ENCODE assay signal across 8 mouse cellular contexts in the genomic region with DNA sequence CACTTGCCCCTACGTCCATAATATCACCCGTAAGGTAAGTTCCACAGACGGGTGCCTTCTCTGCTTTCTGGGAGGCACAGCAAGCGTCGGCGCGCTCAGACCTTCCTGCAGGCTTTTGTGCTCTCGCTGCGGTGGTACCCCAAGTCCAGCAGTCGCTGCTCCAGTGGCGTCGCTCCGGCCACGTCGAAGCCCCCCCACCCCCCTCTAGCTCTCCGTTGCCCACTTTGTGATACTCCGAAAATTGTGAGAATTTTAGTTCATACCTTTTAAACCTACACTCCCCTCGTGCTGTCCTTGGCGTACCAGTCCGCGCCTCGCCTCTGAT. TPM values are rescaled to one million over a fixed set of nuclear protein-coding genes. Genes with fewer than 3 reads are reported as not detected.
DNase-seq lines count a peak whose midpoint lies in the region; ATAC-seq and TF ChIP-seq lines count a peak whose summit lies in the region.

No protein-coding gene starts in this region.

- no peak for TF ChIP-seq CTCF in kidney, postnatal 0 days (IDR thresholded peaks at IDR 0.05; ENCODE audit: low read depth)
- no peak for TF ChIP-seq CTCF in cortical plate, adult 2 months (IDR thresholded peaks at IDR 0.05; ENCODE audit: extremely low read depth, insufficient read depth, low read length)

- H3K36me3 ChIP-seq in kidney, postnatal 0 days (ENCODE audit: insufficient read depth, low read length) = peaks cover 11% of the 10 kb centered on the region
- H3K36me3 ChIP-seq in hindbrain, embryonic 16.5 days (ENCODE audit: control insufficient read depth, insufficient read depth, low read length) = peaks cover 11% of the 10 kb centered on the region
- H3K36me3 ChIP-seq in midbrain, embryonic 16.5 days (ENCODE audit: control insufficient read depth, insufficient read depth, low read length) = peaks cover 5% of the 10 kb centered on the region

- peak overlapping the region; percentile 73 for H3K9ac ChIP-seq in kidney, postnatal 0 days (ENCODE audit: low read depth, low read length)
- peak overlapping the region; percentile 80 for H3K9ac ChIP-seq in hindbrain, embryonic 16.5 days (ENCODE audit: low read depth, low read length)
- H3K9ac ChIP-seq in midbrain, embryonic 16.5 days (ENCODE audit: low read depth, low read length) = peak overlapping the region; percentile 85

- no peak for TF ChIP-seq POLR2A in cortical plate, adult 2 months (IDR thresholded peaks at IDR 0.05; ENCODE audit: extremely low read depth, insufficient read depth, low read length)

- H3K27me3 ChIP-seq in kidney, postnatal 0 days (ENCODE audit: insufficient read depth, low read length) = no peaks in the 10 kb centered on the region
- no peaks in the 10 kb centered on the region for H3K27me3 ChIP-seq in hindbrain, embryonic 16.5 days (replicated peaks; ENCODE audit: control insufficient read depth, insufficient read depth, low read length)
- H3K27me3 ChIP-seq in midbrain, embryonic 16.5 days (ENCODE audit: control insufficient read depth, insufficient read depth, low read depth, low read length) = no peaks in the 10 kb centered on the region

- H3K4me2 ChIP-seq in kidney, postnatal 0 days (ENCODE audit: low read length) = peak overlapping the region; percentile 90
- H3K4me2 ChIP-seq in hindbrain, embryonic 16.5 days (ENCODE audit: low read length) = peak overlapping the region; percentile 90
- peak overlapping the region; percentile 67 for H3K4me2 ChIP-seq in midbrain, embryonic 16.5 days (ENCODE audit: low read length)

- peak overlapping the region; percentile 60; the same call in 1 of the 2 replicates for H3K27ac ChIP-seq in kidney, postnatal 0 days
- 0 out of 2 replicates have a peak overlapping the region, but pooled peaks have one; percentile 13 for H3K27ac ChIP-seq in cortical plate, adult 2 months (ENCODE audit: insufficient read depth, low read length)
- H3K27ac ChIP-seq in hindbrain, embryonic 16.5 days (ENCODE audit: low read depth, low read length) = peak overlapping the region; percentile 88
- H3K27ac ChIP-seq in midbrain, embryonic 16.5 days (ENCODE audit: low read length) = peak overlapping the region; percentile 92

- peak overlapping the region; percentile 62 for H3K4me3 ChIP-seq in kidney, postnatal 0 days (replicated peaks; ENCODE audit: low read depth, low read length)
- H3K4me3 ChIP-seq in cortical plate, adult 2 months (ENCODE audit: insufficient read depth, low read length) = peak overlapping the region; percentile 67
- peak overlapping the region; percentile 81 for H3K4me3 ChIP-seq in hindbrain, embryonic 16.5 days (ENCODE audit: low read length)
- H3K4me3 ChIP-seq in midbrain, embryonic 16.5 days (ENCODE audit: low read depth, low read length) = peak overlapping the region; percentile 78

- H3K9me3 ChIP-seq in kidney, postnatal 0 days (replicated peaks; ENCODE audit: low read length) = no peaks in the 10 kb centered on the region
- H3K9me3 ChIP-seq in hindbrain, embryonic 16.5 days (ENCODE audit: control insufficient read depth, low read length) = no peaks in the 10 kb centered on the region
- H3K9me3 ChIP-seq in midbrain, embryonic 16.5 days (replicated peaks; ENCODE audit: control insufficient read depth, low read length, poor library complexity, severe bottlenecking) = no peaks in the 10 kb centered on the region

- under 1% methylated on average over 22 of the region's 22 CpGs for WGBS in kidney, postnatal 0 days
- under 1% methylated on average over 22 of the region's 22 CpGs for WGBS in hindbrain, embryonic 16.5 days
- under 1% methylated on average over 22 of the region's 22 CpGs for WGBS in midbrain, embryonic 16.5 days

- no peak; the same call in 1 of the 2 replicates for ATAC-seq in kidney, postnatal 0 days (replicated peaks; ENCODE audit: low FRiP score, low read depth)
- ATAC-seq in hindbrain, embryonic 16.5 days = peak; percentile 46; the same call in 1 of the 2 replicates
- peak; percentile 37 for ATAC-seq in midbrain, embryonic 16.5 days
- no peak for ATAC-seq in frontal cortex, adult (ENCODE audit: low TSS enrichment)

- peaks cover 8% of the 10 kb centered on the region; the same call in 1 of the 2 replicates for H3K4me1 ChIP-seq in kidney, postnatal 0 days (replicated peaks; ENCODE audit: insufficient read depth, low read length)
- peaks cover 2% of the 10 kb centered on the region; the same call in 1 of the 2 replicates for H3K4me1 ChIP-seq in cortical plate, adult 2 months (ENCODE audit: control insufficient read depth, insufficient read depth, low read length)
- H3K4me1 ChIP-seq in hindbrain, embryonic 16.5 days (ENCODE audit: control insufficient read depth, insufficient read depth, low read depth, low read length) = peaks cover 18% of the 10 kb centered on the region
- H3K4me1 ChIP-seq in midbrain, embryonic 16.5 days (ENCODE audit: control insufficient read depth, insufficient read depth, low read length) = peaks cover 27% of the 10 kb centered on the region

- no peak for DNase-seq in kidney, postnatal 0 days (ENCODE audit: low spot score)
- no peak for DNase-seq in kidney, adult 8-10 months
- DNase-seq in adrenal gland, postnatal 10 days = no peak
- no peak for DNase-seq in spleen, postnatal 36 days (ENCODE audit: low spot score in 2 of 2)

RNA-seq across cellular contexts. Expression of a gene that starts 0.4 kb away (rescaled TPM):
- polyA plus RNA-seq in kidney, postnatal 0 days (2015; fragmentation: Nextera tagmentation; extraction: Ambion mirVana) = 55.4 and 58.2 TPM in 2 replicates
- 25.3 and 26.5 TPM in 2 replicates for polyA plus RNA-seq in cortical plate, adult 2 months (2012; rRNA removed)
- 69.8 and 79.0 TPM in 2 replicates for polyA plus RNA-seq in hindbrain, embryonic 16.5 days (2015; fragmentation: Nextera tagmentation; extraction: Ambion mirVana)
- 79.4 and 85.3 TPM in 2 replicates for polyA plus RNA-seq in midbrain, embryonic 16.5 days (2015; fragmentation: Nextera tagmentation; extraction: Ambion mirVana)
- total RNA-seq in adrenal gland, postnatal 10 days (2021) = 10 to 100 TPM; 17.0 to 18.1 TPM

RNA-seq across cellular contexts. Expression of a gene that starts 26.8 kb away (rescaled TPM):
- 39.5 and 41.7 TPM in 2 replicates for polyA plus RNA-seq in kidney, postnatal 0 days (2015; fragmentation: Nextera tagmentation; extraction: Ambion mirVana)
- polyA plus RNA-seq in cortical plate, adult 2 months (2012; rRNA removed) = 71.9 and 78.3 TPM in 2 replicates
- 27.7 and 31.0 TPM in 2 replicates for polyA plus RNA-seq in hindbrain, embryonic 16.5 days (2015; fragmentation: Nextera tagmentation; extraction: Ambion mirVana)
- 34.4 and 36.4 TPM in 2 replicates for polyA plus RNA-seq in midbrain, embryonic 16.5 days (2015; fragmentation: Nextera tagmentation; extraction: Ambion mirVana)
- 10 to 100 TPM; 54.3 to 63.2 TPM for total RNA-seq in adrenal gland, postnatal 10 days (2021)

Comparison
In these comparisons a context has a peak if more than half of its experiments do, and no peak if none do; other contexts are left out.
1. ATAC-seq: peak in hindbrain, embryonic 16.5 days (single experiment) and midbrain, embryonic 16.5 days (single experiment); none in kidney, postnatal 0 days (single experiment) and frontal cortex, adult (single experiment).
2. H3K27ac ChIP-seq: peak in every context shown above with its lines; median percentile 92 in midbrain, embryonic 16.5 days; 88 in hindbrain, embryonic 16.5 days; 60 in kidney, postnatal 0 days; 13 in cortical plate, adult 2 months.
3. Peak in every context shown above with its lines, with median percentiles within 50 percentile points of each other: H3K4me2 ChIP-seq, H3K4me3 ChIP-seq and H3K9ac ChIP-seq.